Mouse (Mus musculus): ENCODE measurements around the gene Baz1a. TPM values are rescaled to one million over a fixed set of nuclear protein-coding genes. Genes with fewer than 3 reads are reported as not detected.
"Not testable (repeated sequence)": the region's sequence is repeated elsewhere in the genome, so short reads cannot be mapped to it uniquely, and the experiment has no call there.

Gene Baz1a
- polyA plus RNA-seq, 2 experiments = 17.7 to 26.4 TPM

GRCm38 (mm10) chr12:55007361-55008008 lies 6.7 kb downstream of the Baz1a start:
- TF ChIP-seq EP300 (IDR thresholded peaks at IDR 0.05; ENCODE audit: low read depth) (no peak), CTCF (IDR thresholded peaks at IDR 0.05; ENCODE audit: low read depth) (no peak)
- H3K4me1 ChIP-seq (replicated peaks; ENCODE audit: control insufficient read depth in 2 of 2, insufficient read depth in 2 of 2, low read length in 1 of 2) = no peaks in the 10 kb centered on the region
- DNase-seq (ENCODE audit: low read depth in 3 of 3, low spot score in 3 of 3) (no peak), ATAC-seq (ENCODE audit: insufficient read depth) (no peak)
- 74% methylated on average over 14 of the region's 14 CpGs for WGBS (ENCODE audit: insufficient replicate concordance)
- no peaks in the 10 kb centered on the region; the same call in 1 of the 2 replicates for H3K27me3 ChIP-seq (ENCODE audit: control insufficient read depth, insufficient read depth, low read length)
- H3K4me3 ChIP-seq (ENCODE audit: insufficient read depth in 1 of 2, low read depth in 2 of 2, low read length in 2 of 2) = no peak overlapping the region
- no peak overlapping the region for H3K9ac ChIP-seq (replicated peaks)
- no peaks in the 10 kb centered on the region for H3K9me3 ChIP-seq (ENCODE audit: control insufficient read depth, low read length)
- H3K36me3 ChIP-seq (replicated peaks; ENCODE audit: control insufficient read depth, insufficient read depth, low read depth) = no peaks in the 10 kb centered on the region
- H3K27ac ChIP-seq = no peak overlapping the region
- no peak overlapping the region for H3K4me2 ChIP-seq (ENCODE audit: low read depth)

- Histone ChIP-seq H3K27me3 (ENCODE audit: control insufficient read depth, insufficient read depth, low read length) (no peaks in the 10 kb centered on the region; the same call in 1 of the 2 replicates), H3K4me1 (replicated peaks; ENCODE audit: control insufficient read depth in 2 of 2, insufficient read depth in 2 of 2, low read length in 1 of 2) (no peaks in the 10 kb centered on the region), H3K36me3 (replicated peaks; ENCODE audit: control insufficient read depth, insufficient read depth, low read depth) (no peaks in the 10 kb centered on the region), H3K4me2 (ENCODE audit: low read depth) (no peak overlapping the region), H3K27ac (no peak overlapping the region), H3K9me3 (ENCODE audit: control insufficient read depth, low read length) (no peaks in the 10 kb centered on the region), H3K9ac (replicated peaks) (no peak overlapping the region), H3K4me3 (ENCODE audit: insufficient read depth in 1 of 2, low read depth in 2 of 2, low read length in 2 of 2) (no peak overlapping the region)
- TF ChIP-seq EP300 (IDR thresholded peaks at IDR 0.05; ENCODE audit: low read depth) = no peak
- TF ChIP-seq CTCF (IDR thresholded peaks at IDR 0.05; ENCODE audit: low read depth) = no peak
- DNase-seq (ENCODE audit: low read depth in 3 of 3, low spot score in 3 of 3) (no peak), ATAC-seq (ENCODE audit: insufficient read depth) (no peak)
- 72% methylated on average over 7 of the region's 7 CpGs for WGBS (ENCODE audit: insufficient replicate concordance)
Observed at GRCm38 (mm10) chr12:55006071-55006470, 8.1 kb downstream of the Baz1a start.

GRCm38 (mm10) chr12:55004396-55004795 lies 9.8 kb downstream of the Baz1a start:
- Histone ChIP-seq H3K27ac (no peak overlapping the region), H3K9ac (replicated peaks) (no peak overlapping the region), H3K4me3 (ENCODE audit: insufficient read depth in 1 of 2, low read depth in 2 of 2, low read length in 2 of 2) (no peak overlapping the region), H3K9me3 (ENCODE audit: control insufficient read depth, low read length) (no peaks in the 10 kb centered on the region), H3K27me3 (ENCODE audit: control insufficient read depth, insufficient read depth, low read length) (no peaks in the 10 kb centered on the region; the same call in 1 of the 2 replicates), H3K4me1 (replicated peaks; ENCODE audit: control insufficient read depth in 2 of 2, insufficient read depth in 2 of 2, low read length in 1 of 2) (0 out of 4 replicates have a peak, but pooled peaks cover 0 to 2% of the 10 kb centered on the region in 2 experiments), H3K4me2 (ENCODE audit: low read depth) (no peak overlapping the region), H3K36me3 (replicated peaks; ENCODE audit: control insufficient read depth, insufficient read depth, low read depth) (no peaks in the 10 kb centered on the region)
- DNase-seq (ENCODE audit: low read depth in 3 of 3, low spot score in 3 of 3) (no peak), ATAC-seq (ENCODE audit: insufficient read depth) (no peak)
- TF ChIP-seq EP300 (IDR thresholded peaks at IDR 0.05; ENCODE audit: low read depth) = no peak
- no peak for TF ChIP-seq CTCF (IDR thresholded peaks at IDR 0.05; ENCODE audit: low read depth)
- WGBS (ENCODE audit: insufficient replicate concordance) = 72% methylated on average over 3 of the region's 3 CpGs

GRCm38 (mm10) chr12:55003843-55004242 lies 10.3 kb downstream of the Baz1a start:
- Histone ChIP-seq H3K4me3 (ENCODE audit: insufficient read depth in 1 of 2, low read depth in 2 of 2, low read length in 2 of 2) (no peak overlapping the region), H3K9me3 (ENCODE audit: control insufficient read depth, low read length) (no peaks in the 10 kb centered on the region), H3K27ac (no peak overlapping the region), H3K4me2 (ENCODE audit: low read depth) (no peak overlapping the region), H3K27me3 (ENCODE audit: control insufficient read depth, insufficient read depth, low read length) (no peaks in the 10 kb centered on the region; the same call in 1 of the 2 replicates), H3K4me1 (replicated peaks; ENCODE audit: control insufficient read depth in 2 of 2, insufficient read depth in 2 of 2, low read length in 1 of 2) (peaks cover 0 to 4% of the 10 kb centered on the region in 2 experiments; a peak in 1 of 4 replicates), H3K9ac (replicated peaks) (no peak overlapping the region), H3K36me3 (replicated peaks; ENCODE audit: control insufficient read depth, insufficient read depth, low read depth) (no peaks in the 10 kb centered on the region)
- DNase-seq (ENCODE audit: low read depth in 3 of 3, low spot score in 3 of 3) (no peak), ATAC-seq (ENCODE audit: insufficient read depth) (no peak)
- WGBS (ENCODE audit: insufficient replicate concordance) = 61% methylated on average over 5 of the region's 5 CpGs
- TF ChIP-seq EP300 (IDR thresholded peaks at IDR 0.05; ENCODE audit: low read depth) (no peak), CTCF (IDR thresholded peaks at IDR 0.05; ENCODE audit: low read depth) (no peak)

GRCm38 (mm10) chr12:55002532-55002931 lies 11.6 kb downstream of the Baz1a start:
- not testable (repeated sequence) for H3K4me1 ChIP-seq (replicated peaks; ENCODE audit: control insufficient read depth in 2 of 2, insufficient read depth in 2 of 2, low read length in 1 of 2); H3K36me3 ChIP-seq (replicated peaks; ENCODE audit: control insufficient read depth, insufficient read depth, low read depth); ATAC-seq (ENCODE audit: insufficient read depth); H3K27me3 ChIP-seq (ENCODE audit: control insufficient read depth, insufficient read depth, low read length); H3K4me3 ChIP-seq (ENCODE audit: insufficient read depth in 1 of 2, low read depth in 2 of 2, low read length in 2 of 2); H3K9me3 ChIP-seq (ENCODE audit: control insufficient read depth, low read length); DNase-seq (ENCODE audit: low read depth in 3 of 3, low spot score in 3 of 3); H3K4me2 ChIP-seq (ENCODE audit: low read depth); H3K27ac ChIP-seq; H3K9ac ChIP-seq (replicated peaks)
- 60% methylated on average over 7 of the region's 7 CpGs for WGBS (ENCODE audit: insufficient replicate concordance)
